Mouse (Mus musculus): ENCODE results near the gene Chit1.

DNA sequence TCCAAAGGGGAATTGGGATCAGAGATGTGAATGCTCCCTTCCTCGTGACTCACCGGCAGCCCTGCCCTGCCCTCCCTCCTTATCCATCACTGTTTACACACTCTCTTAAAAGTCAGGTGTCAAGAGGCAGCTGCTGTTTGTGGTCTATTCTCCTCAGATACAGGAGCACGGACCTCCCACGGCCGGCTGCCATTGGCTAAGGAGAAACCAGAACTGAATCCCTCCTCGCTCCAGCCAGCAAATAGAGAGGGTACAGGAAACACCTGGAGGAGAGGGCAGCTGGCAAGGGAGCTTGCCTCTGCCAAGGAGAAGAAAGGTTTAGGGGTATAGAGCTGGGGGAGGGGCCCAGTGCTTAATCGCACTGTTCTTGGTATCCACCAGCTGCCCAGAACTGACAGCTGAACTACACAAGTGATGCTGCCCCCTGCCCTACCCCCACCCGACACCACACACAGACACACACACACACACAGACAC is 43.9 kb upstream of the Chit1 start:
- TF ChIP-seq POLR2A (IDR thresholded peaks at IDR 0.05; ENCODE audit: extremely low read depth, insufficient read depth, low read length) (no peak), CTCF (IDR thresholded peaks at IDR 0.05; ENCODE audit: extremely low read depth, insufficient read depth, low read length) (no peak)
